Mouse (Mus musculus): ENCODE data around the gene Gm20388.

DNA sequence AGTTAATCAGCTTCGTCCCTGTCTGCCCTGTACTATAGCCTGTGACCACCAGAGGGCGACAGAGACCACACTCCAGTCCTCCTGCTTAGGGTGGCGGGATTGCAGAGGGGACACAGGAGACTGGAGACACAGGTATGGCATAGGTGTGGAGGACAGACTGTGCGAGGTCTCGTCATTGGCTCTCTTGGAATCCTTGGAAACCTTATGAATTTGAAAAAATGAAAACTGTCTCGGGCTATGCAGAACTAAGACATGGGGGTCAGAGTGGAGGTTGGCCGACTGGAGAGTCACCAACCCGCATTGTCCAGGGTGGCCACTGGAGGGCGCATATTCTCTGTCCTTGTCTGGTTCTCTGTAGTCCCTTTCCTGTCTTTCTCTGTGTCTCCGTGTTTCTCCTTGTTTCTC lies 268.4 kb downstream of the Gm20388 start:
- TF ChIP-seq POLR2A (IDR thresholded peaks at IDR 0.05; ENCODE audit: low read depth, low read length) (no peak), CTCF (conservative IDR thresholded peaks at IDR 0.05; ENCODE audit: insufficient read depth, insufficient read length, low read depth, low read length) (peak; percentile 93)

Data from kidney, adult 2 months (tissue).